Mouse (Mus musculus) CD4-positive, CD25-positive, alpha-beta regulatory T cell (primary cell): ENCODE measurements around the gene C130060K24Rik. TPM values are rescaled to one million over a fixed set of nuclear protein-coding genes. Genes with fewer than 3 reads are reported as not detected.

Experiments used
- polyA plus RNA-seq: library from polyadenylated mRNA; unstranded; fragments of 100-300 nt; shearing (Covaris generic); gene quantifications from one replicate; pipeline ENCODE4 v1.2.1, GENCODE M21; 2017

C130060K24Rik gene
- polyA plus RNA-seq, result not detected

GRCm38 (mm10) chr6:65380918-65381772 is at the start of gene C130060K24Rik:
C130060K24Rik (plus strand) TSS chr6:65381105.

Other genes starting within 250 kb of the C130060K24Rik start
- gene Hpgds, start 236.2 kb upstream of the C130060K24Rik start, polyA plus RNA-seq, result 4.6 TPM
- 2.4 TPM for gene Tnip3, start 144.2 kb downstream of the C130060K24Rik start, polyA plus RNA-seq